Mouse (Mus musculus): ENCODE results near the gene Vmn1r188.

DNA sequence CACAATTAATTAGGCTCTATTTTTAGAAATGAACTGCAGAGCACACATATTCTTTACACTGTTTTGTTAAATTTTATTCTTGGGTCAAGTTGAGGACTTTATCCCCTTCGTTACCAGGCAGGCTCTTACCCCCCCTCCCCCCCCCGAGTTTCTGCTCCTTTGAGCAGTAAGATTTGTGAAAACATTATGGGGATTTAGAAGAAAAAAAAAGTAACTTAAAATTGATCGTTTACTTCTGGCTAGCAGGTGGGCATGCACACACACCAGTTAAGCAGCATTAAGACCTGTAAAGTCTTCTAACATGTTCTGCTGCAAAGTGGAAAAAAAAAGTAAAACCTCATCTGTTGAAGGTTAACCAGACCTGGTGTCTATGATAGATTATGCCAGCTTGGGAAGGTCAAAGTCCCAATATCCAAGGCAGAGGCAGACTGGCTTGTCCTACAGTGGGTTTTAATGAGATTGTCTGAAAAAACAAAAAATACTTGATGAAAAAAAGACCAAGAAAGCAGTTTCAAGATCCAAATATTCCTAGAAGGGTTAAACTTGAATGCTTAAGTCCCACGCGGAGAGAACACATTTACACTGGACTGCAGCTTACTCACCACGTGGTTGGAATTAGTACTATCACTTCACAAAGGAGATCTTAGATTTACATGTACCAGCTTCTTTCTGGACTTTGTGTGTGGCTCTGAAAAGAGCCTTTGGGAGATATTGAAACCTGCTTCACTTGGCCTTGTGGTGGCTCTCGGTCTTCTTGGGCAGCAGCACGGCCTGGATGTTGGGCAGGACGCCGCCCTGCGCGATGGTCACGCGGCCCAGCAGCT is 49.6 kb upstream of the Vmn1r188 start:
- TF ChIP-seq POLR2A (IDR thresholded peaks at IDR 0.05; ENCODE audit: borderline replicate concordance, extremely low read depth, low read depth, low read length) (no peak), CTCF (IDR thresholded peaks at IDR 0.05; ENCODE audit: insufficient read depth, low read length) (no peak)

Data from lung, adult 2 months (tissue).